Mouse (Mus musculus) heart, embryonic 15.5 days (tissue): ENCODE data around the gene Wnt5a. TPM values are rescaled to one million over a fixed set of nuclear protein-coding genes. Genes with fewer than 3 reads are reported as not detected.
A peak's percentile ranks its signal among the peaks of the same experiment; 100 is the strongest.

Source experiments
- ATAC-seq: fragments of 200-750 bp; cut with Nextera tagmentation; replicated peaks from 2 replicates; pipeline ENCODE4 v1.8.0; 2017; ENCODE audit warnings: low read depth, moderate TSS enrichment; ENCODE audit not compliant: insufficient number of reproducible peaks, insufficient read depth, low FRiP score
- H3K27ac ChIP-seq: fragments of 300-500 bp; sonication (generic); 2 replicates; pipeline ENCODE4 v1.5.1; 2015; ENCODE audit warnings: mild to moderate bottlenecking, inconsistent platforms
- H3K27me3 ChIP-seq: fragments of 300-500 bp; sonication (generic); 2 replicates; pipeline ENCODE4 v1.6.1; 2015; ENCODE audit warnings: inconsistent platforms
- H3K36me3 ChIP-seq: fragments of 300-500 bp; sonication (generic); 2 replicates; pipeline ENCODE4 v1.6.1; 2015; ENCODE audit warnings: mild to moderate bottlenecking, inconsistent platforms
- H3K4me1 ChIP-seq: fragments of 300-500 bp; sonication (generic); replicated peaks from 2 replicates; pipeline ENCODE4 v1.6.1; 2015; ENCODE audit warnings: inconsistent platforms
- H3K4me2 ChIP-seq: fragments of 300-500 bp; sonication (generic); 2 replicates; pipeline ENCODE4 v1.6.1; 2015; ENCODE audit warnings: inconsistent platforms, mild to moderate bottlenecking, moderate library complexity
- H3K4me3 ChIP-seq: fragments of 300-500 bp; sonication (generic); 2 replicates; pipeline ENCODE4 v1.5.1; 2015; ENCODE audit warnings: mild to moderate bottlenecking, inconsistent platforms
- H3K9ac ChIP-seq: fragments of 300-500 bp; sonication (generic); 2 replicates; pipeline ENCODE4 v1.6.1; 2015; ENCODE audit warnings: mild to moderate bottlenecking, inconsistent platforms
- H3K9me3 ChIP-seq: fragments of 300-500 bp; sonication (generic); replicated peaks from 2 replicates; pipeline ENCODE4 v1.6.1; 2016; ENCODE audit warnings: inconsistent platforms
- WGBS: fragments of 180-500 bp; shearing (Covaris S2); methylation state at CpG from one replicate; pipeline ENCODE4 v1.1.7; 2015; ENCODE audit warnings: mixed read lengths; 5-methylcytosine and 5-hydroxymethylcytosine counted together
- polyA plus RNA-seq: library from polyadenylated mRNA; unstranded; fragments of >200 nt; fragmentation: Nextera tagmentation; extraction: Ambion mirVana; gene quantifications from 2 replicates; pipeline ENCODE4 v1.2.1, GENCODE M21; 2015

The Wnt5a gene
- polyA plus RNA-seq, 1 experiment from 2014 or later = 11.9 TPM

DNA sequence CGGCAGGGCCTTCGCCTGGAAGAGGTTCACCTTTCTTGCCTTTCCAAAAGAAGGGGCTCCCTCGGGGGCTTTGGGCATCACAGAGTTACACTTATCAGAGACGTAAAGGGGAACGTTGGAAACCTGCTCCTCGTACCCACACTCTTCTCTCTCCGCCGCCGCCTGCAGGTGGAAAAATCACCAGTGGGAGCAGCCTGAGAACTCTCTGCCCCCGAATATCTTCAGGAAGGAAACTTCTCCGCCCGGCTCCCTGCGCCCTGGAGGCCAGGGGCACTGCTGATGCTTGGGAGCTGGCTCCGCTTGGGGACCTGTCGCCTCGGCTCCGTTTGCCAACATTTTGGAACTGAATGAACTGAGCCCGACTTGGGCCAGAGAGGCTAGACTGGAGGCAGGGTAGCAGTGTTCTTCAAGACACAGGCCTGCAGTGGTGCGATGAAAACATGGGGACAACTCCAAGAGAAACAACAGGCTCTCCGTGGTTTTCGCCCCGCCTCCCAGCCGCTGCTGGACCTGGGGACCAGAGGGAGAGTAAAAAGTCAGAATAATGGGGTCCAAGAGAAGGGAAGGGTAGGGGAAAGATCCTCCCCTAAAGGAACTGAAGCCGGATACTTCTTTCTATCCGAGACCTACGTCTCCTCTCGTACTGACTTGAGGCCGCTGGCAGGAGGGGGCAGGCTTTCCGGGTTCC lies 5.9 kb downstream of the Wnt5a start:
- peak overlapping the region; percentile 78 for H3K4me3 ChIP-seq
- 3% methylated on average over 29 of the region's 29 CpGs for WGBS
- H3K9me3 ChIP-seq = no peaks in the 10 kb centered on the region
- H3K27me3 ChIP-seq = peaks cover 34% of the 10 kb centered on the region
- peaks cover 39% of the 10 kb centered on the region for H3K4me1 ChIP-seq
- peak overlapping the region; percentile 92 for H3K4me2 ChIP-seq
- no peak overlapping the region for H3K27ac ChIP-seq
- H3K9ac ChIP-seq = peak overlapping the region; percentile 52
- no peaks in the 10 kb centered on the region for H3K36me3 ChIP-seq
- ATAC-seq = no peak

DNA sequence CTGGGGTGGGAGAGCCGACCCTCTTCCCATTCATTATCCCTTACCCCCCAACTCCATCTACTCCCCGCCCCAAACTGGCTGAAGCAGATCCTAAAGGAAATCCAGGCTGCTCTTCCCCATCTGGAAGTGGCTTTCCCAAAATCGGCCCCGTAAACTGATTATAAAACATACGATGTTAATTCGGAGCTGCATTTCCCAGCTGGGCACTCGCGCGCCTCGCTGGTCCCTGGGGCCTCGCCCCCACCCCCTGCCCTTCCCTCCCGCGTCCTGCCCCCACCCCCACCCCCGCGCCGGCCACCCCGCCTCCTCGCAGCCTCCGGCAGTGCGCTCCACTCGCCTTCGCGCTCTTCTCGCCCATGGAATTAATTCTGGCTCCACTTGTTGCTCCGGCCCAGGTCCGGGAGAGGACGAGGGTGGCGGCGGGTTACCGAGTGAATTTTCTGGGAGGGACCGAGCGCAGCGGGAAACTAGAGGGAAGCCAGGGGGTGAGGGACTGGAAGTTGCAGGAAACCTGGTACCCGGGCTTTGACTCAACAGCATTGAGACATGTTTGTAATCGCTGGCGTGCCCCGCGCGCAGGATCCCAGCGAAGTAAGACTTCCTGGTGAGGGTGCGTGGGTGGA lies 6.6 kb downstream of the Wnt5a start:
- Histone ChIP-seq H3K27me3 (peaks cover 34% of the 10 kb centered on the region), H3K4me3 (peak overlapping the region; percentile 78), H3K4me2 (peak overlapping the region; percentile 92), H3K9me3 (no peaks in the 10 kb centered on the region), H3K9ac (peak overlapping the region; percentile 52), H3K36me3 (no peaks in the 10 kb centered on the region), H3K27ac (no peak overlapping the region), H3K4me1 (peaks cover 35% of the 10 kb centered on the region)
- ATAC-seq = no peak
- 3% methylated on average over 40 of the region's 41 CpGs for WGBS

- ATAC-seq = no peak
- H3K27me3 ChIP-seq = peaks cover 34% of the 10 kb centered on the region
- 92% methylated on average over 5 of the region's 5 CpGs for WGBS
- H3K9ac ChIP-seq = no peak overlapping the region
- H3K4me1 ChIP-seq = peaks cover 31% of the 10 kb centered on the region
- H3K4me3 ChIP-seq = no peak overlapping the region
- H3K9me3 ChIP-seq = no peaks in the 10 kb centered on the region
- H3K27ac ChIP-seq = no peak overlapping the region
- H3K36me3 ChIP-seq = peaks cover under 1% of the 10 kb centered on the region; the same call in 1 of the 2 replicates
- no peak overlapping the region for H3K4me2 ChIP-seq
Measured at GRCm38 (mm10) chr14:28512805-28513590, 8.4 kb downstream of the Wnt5a start.

DNA sequence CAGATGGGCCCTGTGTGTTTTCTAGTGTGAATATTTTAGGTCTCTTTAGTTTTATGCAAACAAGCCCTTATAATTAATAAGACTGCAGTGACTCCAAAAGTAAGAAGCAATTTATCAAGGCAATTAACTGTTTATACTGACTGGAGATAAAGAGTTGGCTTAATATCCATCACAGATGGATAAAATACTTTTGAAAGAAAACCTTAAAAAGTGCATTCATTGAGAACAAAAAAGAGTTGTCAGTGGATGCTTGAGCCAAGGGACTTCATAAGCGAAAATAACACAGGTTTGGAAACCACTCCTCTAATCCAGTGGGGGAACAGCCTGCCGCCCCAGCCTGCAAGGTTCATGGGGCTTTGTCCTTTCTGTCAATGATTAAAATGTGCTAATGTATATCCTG lies 9.6 kb downstream of the Wnt5a start:
- Histone ChIP-seq H3K9me3 (no peaks in the 10 kb centered on the region), H3K4me1 (peaks cover 20% of the 10 kb centered on the region), H3K27ac (no peak overlapping the region), H3K4me3 (no peak overlapping the region), H3K27me3 (peaks cover 28% of the 10 kb centered on the region), H3K9ac (no peak overlapping the region), H3K4me2 (no peak overlapping the region), H3K36me3 (peaks cover 7% of the 10 kb centered on the region; the same call in 1 of the 2 replicates)
- 66% methylated on average over 2 of the region's 2 CpGs for WGBS
- ATAC-seq = no peak

DNA sequence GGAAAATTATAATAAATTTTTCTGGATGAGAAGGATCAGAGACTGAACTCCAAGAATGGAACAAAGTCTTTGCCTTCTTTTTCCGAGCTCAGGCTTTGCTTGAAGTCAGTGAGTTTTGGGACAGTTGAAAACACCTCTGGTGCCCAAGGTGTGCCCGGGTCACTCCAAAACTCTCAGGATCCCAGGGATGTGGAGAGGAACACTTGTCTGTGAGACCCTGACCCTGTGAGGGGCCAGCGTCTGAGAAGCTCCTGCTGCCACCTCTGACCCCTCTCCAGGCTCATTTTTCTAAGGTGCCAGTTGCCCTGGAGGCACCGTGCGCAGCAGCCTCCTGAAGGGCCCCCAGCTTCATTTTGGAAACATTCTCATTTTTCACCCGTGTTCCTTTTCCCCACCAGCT lies 10.8 kb downstream of the Wnt5a start:
- ATAC-seq = no peak
- Histone ChIP-seq H3K4me2 (no peak overlapping the region), H3K4me3 (no peak overlapping the region), H3K36me3 (peaks cover 16% of the 10 kb centered on the region), H3K9me3 (no peaks in the 10 kb centered on the region), H3K9ac (no peak overlapping the region), H3K27ac (no peak overlapping the region), H3K27me3 (peaks cover 24% of the 10 kb centered on the region), H3K4me1 (peaks cover 9% of the 10 kb centered on the region)
- 77% methylated on average over 6 of the region's 6 CpGs for WGBS

DNA sequence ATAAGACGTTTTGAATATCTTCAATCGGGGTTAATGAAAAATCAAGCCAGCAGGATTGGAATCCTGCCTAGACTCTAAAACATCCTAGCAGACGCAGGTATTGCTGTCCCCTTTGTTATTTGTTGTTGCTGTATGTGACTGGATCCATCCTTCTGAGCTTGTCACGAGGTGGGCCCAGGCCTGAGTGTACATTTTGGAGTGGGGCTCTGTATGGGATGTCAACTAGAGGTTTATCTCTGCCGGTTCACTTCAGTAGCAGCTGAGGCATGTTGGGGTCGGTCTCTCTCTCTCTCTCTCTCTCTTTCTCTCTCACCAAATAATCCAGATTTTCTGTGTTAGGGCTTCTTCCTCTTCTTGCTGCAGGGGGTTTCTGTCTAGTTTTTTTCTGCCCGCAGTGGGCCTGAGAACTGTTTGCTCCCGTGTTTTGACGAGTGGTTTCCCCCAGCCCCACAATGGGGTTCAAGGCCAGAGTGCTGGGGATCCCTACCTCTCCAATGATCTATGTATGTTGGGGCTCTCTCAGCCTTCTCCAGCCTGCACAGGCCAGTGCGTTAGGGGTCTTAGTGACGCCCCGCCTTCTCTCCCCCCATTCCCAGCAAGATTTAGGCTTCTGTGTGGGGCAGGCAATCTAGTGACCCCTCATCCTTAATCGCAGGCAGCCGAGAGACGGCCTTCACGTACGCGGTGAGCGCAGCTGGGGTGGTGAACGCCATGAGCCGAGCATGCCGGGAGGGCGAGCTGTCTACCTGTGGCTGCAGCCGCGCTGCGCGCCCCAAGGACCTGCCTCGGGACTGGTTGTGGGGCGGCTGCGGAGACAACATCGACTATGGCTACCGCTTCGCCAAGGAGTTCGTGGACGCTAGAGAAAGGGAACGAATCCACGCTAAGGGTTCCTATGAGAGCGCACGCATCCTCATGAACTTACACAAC lies 13.3 kb downstream of the Wnt5a start:
- H3K9ac ChIP-seq = no peak overlapping the region
- H3K27me3 ChIP-seq = peaks cover 9% of the 10 kb centered on the region
- H3K4me1 ChIP-seq = 0 out of 2 replicates have a peak, but pooled peaks cover 2% of the 10 kb centered on the region
- ATAC-seq = no peak
- H3K9me3 ChIP-seq = no peaks in the 10 kb centered on the region
- WGBS = 82% methylated on average over 39 of the region's 39 CpGs
- H3K27ac ChIP-seq = no peak overlapping the region
- no peak overlapping the region for H3K4me3 ChIP-seq
- no peak overlapping the region for H3K4me2 ChIP-seq
- peaks cover 20% of the 10 kb centered on the region for H3K36me3 ChIP-seq

GRCm38 (mm10) chr14:28521106-28521505 lies 16.6 kb downstream of the Wnt5a start:
- Histone ChIP-seq H3K36me3 (peaks cover 20% of the 10 kb centered on the region), H3K4me2 (no peak overlapping the region), H3K4me1 (peaks cover 5% of the 10 kb centered on the region; the same call in 1 of the 2 replicates), H3K9ac (no peak overlapping the region), H3K9me3 (no peaks in the 10 kb centered on the region), H3K27me3 (no peaks in the 10 kb centered on the region), H3K4me3 (no peak overlapping the region), H3K27ac (no peak overlapping the region)
- ATAC-seq = no peak
- WGBS = 69% methylated on average over 1 of the region's 1 CpGs

GRCm38 (mm10) chr14:28522611-28523010 lies 18.1 kb downstream of the Wnt5a start:
- Histone ChIP-seq H3K27me3 (no peaks in the 10 kb centered on the region), H3K9me3 (no peaks in the 10 kb centered on the region), H3K36me3 (peaks cover 20% of the 10 kb centered on the region), H3K9ac (no peak overlapping the region), H3K4me2 (no peak overlapping the region), H3K4me3 (no peak overlapping the region), H3K4me1 (peaks cover 5% of the 10 kb centered on the region; the same call in 1 of the 2 replicates), H3K27ac (no peak overlapping the region)
- WGBS = 84% methylated on average over 21 of the region's 21 CpGs
- no peak for ATAC-seq

DNA sequence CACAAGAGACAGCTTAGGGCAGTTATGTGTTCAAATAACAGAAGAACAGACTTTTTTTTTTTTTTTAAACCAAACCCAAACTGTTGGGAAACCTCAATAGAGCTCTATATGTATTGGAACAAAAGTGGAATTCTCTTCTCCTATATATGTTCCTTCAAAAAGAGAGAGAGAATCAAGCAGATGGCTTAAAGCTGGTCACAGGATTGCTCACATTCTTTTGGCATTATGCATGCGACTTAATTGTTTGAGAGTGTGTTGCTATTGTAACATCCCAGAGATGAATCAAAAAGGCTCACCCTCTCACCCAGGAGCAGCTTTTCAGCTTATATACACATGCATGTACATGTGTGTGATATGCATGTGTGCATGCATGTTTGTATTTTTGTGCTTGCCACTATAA lies 21.0 kb downstream of the Wnt5a start:
- Histone ChIP-seq H3K4me3 (no peak overlapping the region), H3K36me3 (peaks cover 2% of the 10 kb centered on the region), H3K27me3 (no peaks in the 10 kb centered on the region), H3K4me1 (peaks cover 5% of the 10 kb centered on the region; the same call in 1 of the 2 replicates), H3K9me3 (no peaks in the 10 kb centered on the region), H3K9ac (no peak overlapping the region), H3K4me2 (no peak overlapping the region), H3K27ac (no peak overlapping the region)
- ATAC-seq = no peak
- WGBS = 43% methylated on average over 1 of the region's 1 CpGs

DNA sequence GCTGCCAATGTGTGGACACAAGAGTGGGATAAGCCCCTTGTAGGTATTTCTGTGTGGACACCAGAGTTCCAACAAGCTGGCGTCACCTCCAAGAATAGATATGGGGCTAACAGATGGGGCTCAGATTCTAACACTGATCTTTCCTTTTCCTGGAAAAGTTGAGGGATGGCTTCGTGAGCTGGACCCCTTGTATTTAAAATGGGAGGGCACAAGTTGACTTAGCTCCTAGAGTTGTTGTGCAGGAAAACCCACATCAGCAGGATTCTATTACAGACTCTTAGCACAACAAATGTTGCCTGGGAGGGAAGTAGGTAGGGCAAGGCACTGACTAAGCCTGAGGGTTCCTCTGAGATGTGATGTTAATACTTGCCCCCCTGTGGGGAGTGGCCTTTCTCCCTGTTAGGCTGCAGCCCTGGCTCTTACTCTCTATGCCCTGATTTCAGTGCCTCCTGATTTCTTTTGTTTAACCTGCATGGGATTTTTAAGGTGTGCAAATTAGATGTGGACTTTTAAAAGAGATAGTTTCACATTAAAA lies 23.7 kb downstream of the Wnt5a start:
- H3K9me3 ChIP-seq = no peaks in the 10 kb centered on the region
- no peak overlapping the region for H3K4me2 ChIP-seq
- 79% methylated on average over 2 of the region's 2 CpGs for WGBS
- ATAC-seq = no peak
- peaks cover 14% of the 10 kb centered on the region for H3K4me1 ChIP-seq
- H3K36me3 ChIP-seq = no peaks in the 10 kb centered on the region; the same call in 1 of the 2 replicates
- no peaks in the 10 kb centered on the region for H3K27me3 ChIP-seq
- H3K9ac ChIP-seq = no peak overlapping the region
- H3K4me3 ChIP-seq = no peak overlapping the region
- no peak overlapping the region for H3K27ac ChIP-seq
